Mouse (Mus musculus): ENCODE data around the gene Trim11.

- TF ChIP-seq CTCF (IDR thresholded peaks at IDR 0.05; ENCODE audit: low read depth, low read length) (no peak), POLR2A (IDR thresholded peaks at IDR 0.05; ENCODE audit: borderline replicate concordance, low read depth, low read length) (no peak)
Observed at GRCm38 (mm10) chr11:58957226-58957914, 20.5 kb upstream of the Trim11 start.
